Mouse (Mus musculus) thymus, adult 2 months (tissue): ENCODE measurements around the gene Myo15.

Source experiments
- CTCF ChIP-seq: fragments of 200-500 bp; IDR thresholded peaks from 2 replicates; pipeline ENCODE4 v1.5.1; 2012; ENCODE audit warnings: mild to moderate bottlenecking, control low read depth, low read length, moderate library complexity, borderline replicate concordance; ENCODE audit not compliant: control insufficient read depth, poor library complexity, insufficient read depth; ENCODE audit errors: extremely low read depth
- POLR2A ChIP-seq: fragments of 200-500 bp; IDR thresholded peaks from 2 replicates; pipeline ENCODE4 v1.6.1; 2012; ENCODE audit warnings: mild to moderate bottlenecking, low read length, control low read depth, moderate library complexity; ENCODE audit not compliant: control insufficient read depth, poor library complexity, insufficient read depth; ENCODE audit errors: extremely low read depth

GRCm38 (mm10) chr11:60469039-60469438 is at the start of gene Myo15:
- TF ChIP-seq CTCF, result no peak
- TF ChIP-seq POLR2A, result no peak
